Mouse (Mus musculus) large intestine, adult 2 months (tissue): ENCODE results near the gene Pipox. TPM values are rescaled to one million over a fixed set of nuclear protein-coding genes. Genes with fewer than 3 reads are reported as not detected.

Experiments used
- DNase-seq: peaks from one replicate; pipeline ENCODE4 v3.0.0-alpha.2; 2012; ENCODE audit warnings: low read depth, low spot score
- WGBS: fragments of 180-500 bp; shearing (Covaris S2); methylation state at CpG from one replicate; pipeline ENCODE4 v1.1.7; 2018; 5-methylcytosine and 5-hydroxymethylcytosine counted together
- polyA plus RNA-seq: library from polyadenylated mRNA; depleted of rRNA; stranded (reverse); fragments of >200 nt; gene quantifications from 2 replicates; pipeline ENCODE4 v1.2.3, GENCODE M21; 2012

Pipox gene
- polyA plus RNA-seq, 1 experiment: 8.4 TPM

- DNase-seq: no peak
- 61% methylated on average over 17 of the region's 17 CpGs for whole genome bisulfite sequencing
Observed at GRCm38 (mm10) chr11:77887373-77887960, 6.4 kb downstream of the Pipox start.

GRCm38 (mm10) chr11:77885246-77885575, 8.7 kb downstream of the Pipox start:
- DNase-seq: no peak
- 63% methylated on average over 8 of the region's 8 CpGs for WGBS

GRCm38 (mm10) chr11:77884524-77885245, 9.2 kb downstream of the Pipox start:
- WGBS: 45% methylated on average over 10 of the region's 10 CpGs
- no peak for DNase-seq

GRCm38 (mm10) chr11:77876760-77877148, 17.1 kb downstream of the Pipox start:
- WGBS: 64% methylated on average over 11 of the region's 11 CpGs
- DNase-seq: no peak

- WGBS: 61% methylated on average over 26 of the region's 26 CpGs
- no peak for DNase-seq
Observed at GRCm38 (mm10) chr11:77875847-77876759, 17.8 kb downstream of the Pipox start.

GRCm38 (mm10) chr11:77875269-77875668, 18.6 kb downstream of the Pipox start:
- WGBS: 74% methylated on average over 5 of the region's 5 CpGs

GRCm38 (mm10) chr11:77874685-77875231, 19.1 kb downstream of the Pipox start:
- 57% methylated on average over 6 of the region's 6 CpGs for WGBS
- DNase-seq: no peak

More at GRCm38 (mm10) chr11:77875269-77875668, 18.6 kb downstream of the Pipox start:
- no peak for DNase-seq

GRCm38 (mm10) chr11:77873116-77873515, 20.8 kb downstream of the Pipox start:
- 26% methylated on average over 3 of the region's 3 CpGs for WGBS
- DNase-seq: no peak

GRCm38 (mm10) chr11:77872685-77873084, 21.2 kb downstream of the Pipox start:
- no peak for DNase-seq
- 25% methylated on average over 7 of the region's 7 CpGs for WGBS

- DNase-seq: no peak
- 6% methylated on average over 11 of the region's 11 CpGs for WGBS
Observed at GRCm38 (mm10) chr11:77872236-77872635, 21.7 kb downstream of the Pipox start.

GRCm38 (mm10) chr11:77871436-77871835, 22.5 kb downstream of the Pipox start:
- WGBS: 46% methylated on average over 4 of the region's 4 CpGs
- no peak for DNase-seq

GRCm38 (mm10) chr11:77867419-77868083, 26.3 kb downstream of the Pipox start:
- 57% methylated on average over 12 of the region's 12 CpGs for WGBS
- DNase-seq: no peak

GRCm38 (mm10) chr11:77864771-77865170, 29.1 kb downstream of the Pipox start:
- DNase-seq: no peak
- 79% methylated on average over 12 of the region's 12 CpGs for WGBS

GRCm38 (mm10) chr11:77862887-77863286, 31.0 kb downstream of the Pipox start:
- WGBS: 84% methylated on average over 7 of the region's 7 CpGs
- no peak for DNase-seq

- WGBS: 72% methylated on average over 9 of the region's 9 CpGs
Observed at GRCm38 (mm10) chr11:77860947-77861346, 32.9 kb downstream of the Pipox start.

GRCm38 (mm10) chr11:77858589-77858988, 35.3 kb downstream of the Pipox start:
- WGBS: 79% methylated on average over 9 of the region's 9 CpGs
- DNase-seq: no peak

More at GRCm38 (mm10) chr11:77860947-77861346, 32.9 kb downstream of the Pipox start:
- no peak for DNase-seq

- 93% methylated on average over 6 of the region's 6 CpGs for WGBS
- no peak for DNase-seq
Observed at GRCm38 (mm10) chr11:77857089-77857488, 36.8 kb downstream of the Pipox start.

GRCm38 (mm10) chr11:77855396-77855795, 38.5 kb downstream of the Pipox start:
- DNase-seq: no peak
- WGBS: 78% methylated on average over 15 of the region's 15 CpGs

GRCm38 (mm10) chr11:77854641-77855040, 39.3 kb downstream of the Pipox start:
- WGBS: 77% methylated on average over 3 of the region's 3 CpGs
- DNase-seq: no peak
